Mouse (Mus musculus) ES-Bruce4 (cell line): ENCODE measurements around the gene Rad9a.
"Not testable (repeated sequence)": the region's sequence is repeated elsewhere in the genome, so short reads cannot be mapped to it uniquely, and the experiment has no call there.

Source experiments
- CTCF ChIP-seq: IDR thresholded peaks from one replicate; pipeline ENCODE4 v1.8.1; 2011; ENCODE audit warnings: low read depth, low read length
- EP300 ChIP-seq: IDR thresholded peaks from 2 replicates; pipeline ENCODE4 v1.6.1; 2011; ENCODE audit warnings: low read depth, low read length; ENCODE audit not compliant: insufficient read depth
- POLR2A ChIP-seq: IDR thresholded peaks from one replicate; pipeline ENCODE4 v1.8.1; 2011; ENCODE audit warnings: low read length; ENCODE audit not compliant: insufficient read depth

DNA sequence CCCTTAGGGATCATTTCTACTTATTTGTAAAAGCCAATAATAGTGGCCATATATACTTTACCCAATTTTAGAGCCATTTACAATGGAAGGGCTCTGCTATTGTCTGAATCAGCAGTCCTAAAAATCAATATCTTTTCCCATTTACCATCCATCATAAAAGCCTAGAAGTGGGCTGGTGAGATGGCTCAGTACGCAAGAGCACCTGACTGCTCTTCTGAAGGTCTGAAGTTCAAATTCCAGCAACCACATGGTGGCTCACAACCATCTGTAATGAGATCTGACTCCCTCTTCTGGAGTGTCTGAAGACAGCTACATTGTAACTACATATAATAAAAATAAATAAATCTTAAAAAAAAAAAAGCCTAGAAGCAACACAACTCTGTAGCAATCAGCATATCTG is 47.2 kb upstream of the Rad9a start:
- TF ChIP-seq POLR2A, CTCF, EP300: not testable (repeated sequence)
